Mouse (Mus musculus): Measurements from ENCODE around the gene 5530400C23Rik. TPM values are rescaled to one million over a fixed set of nuclear protein-coding genes. Genes with fewer than 3 reads are reported as not detected.
"Not testable (repeated sequence)": the region's sequence is repeated elsewhere in the genome, so short reads cannot be mapped to it uniquely, and the experiment has no call there.

Gene 5530400C23Rik
- polyA plus RNA-seq (2014; fragmentation: Nextera tagmentation; extraction: Ambion mirVana), result not detected in 2 replicates

GRCm38 (mm10) chr6:133291916-133292315, at the start of gene 5530400C23Rik:
TSS of gene 5530400C23Rik (plus strand) at chr6:133292216.
- not testable (repeated sequence) for H3K4me2 ChIP-seq (replicated peaks; ENCODE audit: low read depth, low read length); H3K9me3 ChIP-seq (ENCODE audit: control insufficient read depth, low read length); H3K36me3 ChIP-seq (ENCODE audit: control insufficient read depth, insufficient read depth, low read length); H3K9ac ChIP-seq (ENCODE audit: low read depth, low read length); ATAC-seq (ENCODE audit: low FRiP score, low TSS enrichment); H3K4me1 ChIP-seq (ENCODE audit: control insufficient read depth, insufficient read depth, low read length); H3K27me3 ChIP-seq (ENCODE audit: control insufficient read depth, insufficient read depth, low read length); H3K27ac ChIP-seq (ENCODE audit: low read depth, low read length); H3K4me3 ChIP-seq (ENCODE audit: low read length)

GRCm38 (mm10) chr6:133305952-133306715, 14.1 kb downstream of the 5530400C23Rik start:
- Histone ChIP-seq H3K9me3 (ENCODE audit: control insufficient read depth, low read length) (no peaks in the 10 kb centered on the region), H3K27ac (ENCODE audit: low read depth, low read length) (no peak overlapping the region), H3K4me1 (ENCODE audit: control insufficient read depth, insufficient read depth, low read length) (no peaks in the 10 kb centered on the region), H3K4me2 (replicated peaks; ENCODE audit: low read depth, low read length) (no peak overlapping the region), H3K4me3 (ENCODE audit: low read length) (no peak overlapping the region), H3K27me3 (ENCODE audit: control insufficient read depth, insufficient read depth, low read length) (no peaks in the 10 kb centered on the region), H3K36me3 (ENCODE audit: control insufficient read depth, insufficient read depth, low read length) (no peaks in the 10 kb centered on the region), H3K9ac (ENCODE audit: low read depth, low read length) (no peak overlapping the region)
- 78% methylated on average over 3 of the region's 3 CpGs for WGBS
- no peak for ATAC-seq (ENCODE audit: low FRiP score, low TSS enrichment)

GRCm38 (mm10) chr6:133313896-133314295, 21.9 kb downstream of the 5530400C23Rik start:
- not testable (repeated sequence) for H3K9ac ChIP-seq (ENCODE audit: low read depth, low read length); ATAC-seq (ENCODE audit: low FRiP score, low TSS enrichment); H3K4me1 ChIP-seq (ENCODE audit: control insufficient read depth, insufficient read depth, low read length); H3K4me2 ChIP-seq (replicated peaks; ENCODE audit: low read depth, low read length); H3K9me3 ChIP-seq (ENCODE audit: control insufficient read depth, low read length); H3K27me3 ChIP-seq (ENCODE audit: control insufficient read depth, insufficient read depth, low read length); H3K36me3 ChIP-seq (ENCODE audit: control insufficient read depth, insufficient read depth, low read length); H3K27ac ChIP-seq (ENCODE audit: low read depth, low read length); H3K4me3 ChIP-seq (ENCODE audit: low read length)
- 87% methylated on average over 2 of the region's 2 CpGs for WGBS

- 72% methylated on average over 1 of the region's 1 CpGs for WGBS
- Histone ChIP-seq H3K4me2 (replicated peaks; ENCODE audit: low read depth, low read length) (no peak overlapping the region), H3K9ac (ENCODE audit: low read depth, low read length) (no peak overlapping the region), H3K4me3 (ENCODE audit: low read length) (no peak overlapping the region), H3K4me1 (ENCODE audit: control insufficient read depth, insufficient read depth, low read length) (no peaks in the 10 kb centered on the region), H3K36me3 (ENCODE audit: control insufficient read depth, insufficient read depth, low read length) (no peaks in the 10 kb centered on the region), H3K27me3 (ENCODE audit: control insufficient read depth, insufficient read depth, low read length) (no peaks in the 10 kb centered on the region), H3K27ac (ENCODE audit: low read depth, low read length) (no peak overlapping the region), H3K9me3 (ENCODE audit: control insufficient read depth, low read length) (peaks cover 3% of the 10 kb centered on the region; the same call in 1 of the 2 replicates)
- ATAC-seq (ENCODE audit: low FRiP score, low TSS enrichment), result no peak
Measured at GRCm38 (mm10) chr6:133338535-133338934, 46.5 kb downstream of the 5530400C23Rik start.

GRCm38 (mm10) chr6:133341731-133342130, 49.7 kb downstream of the 5530400C23Rik start:
- WGBS, result 61% methylated on average over 5 of the region's 5 CpGs
- ATAC-seq (ENCODE audit: low FRiP score, low TSS enrichment); H3K27me3 ChIP-seq (ENCODE audit: control insufficient read depth, insufficient read depth, low read length); H3K9ac ChIP-seq (ENCODE audit: low read depth, low read length); H3K4me2 ChIP-seq (replicated peaks; ENCODE audit: low read depth, low read length); H3K9me3 ChIP-seq (ENCODE audit: control insufficient read depth, low read length); H3K27ac ChIP-seq (ENCODE audit: low read depth, low read length); H3K4me3 ChIP-seq (ENCODE audit: low read length); H3K36me3 ChIP-seq (ENCODE audit: control insufficient read depth, insufficient read depth, low read length); H3K4me1 ChIP-seq (ENCODE audit: control insufficient read depth, insufficient read depth, low read length): not testable (repeated sequence)

Other genes starting within 250 kb of the 5530400C23Rik start
- gene Tas2r140, start 236.4 kb upstream of the 5530400C23Rik start, polyA plus RNA-seq (2014; fragmentation: Nextera tagmentation; extraction: Ambion mirVana), result not detected in 2 replicates
- gene Smim10l1, start 187.3 kb upstream of the 5530400C23Rik start, polyA plus RNA-seq (2014; fragmentation: Nextera tagmentation; extraction: Ambion mirVana), result 61.3 and 73.1 TPM in 2 replicates

Measured in kidney, embryonic 14.5 days (tissue).